Mouse (Mus musculus) spleen, adult 2 months (tissue): ENCODE data around the gene Pkd1l3.

ENCODE experiments used
- CTCF ChIP-seq: fragments of 200-500 bp; IDR thresholded peaks from 2 replicates; pipeline ENCODE4 v1.5.1; 2011; ENCODE audit warnings: mild to moderate bottlenecking, inconsistent platforms; ENCODE audit not compliant: insufficient read depth, insufficient read length, insufficient replicate concordance; ENCODE audit errors: extremely low read depth
- POLR2A ChIP-seq: fragments of 200-500 bp; IDR thresholded peaks from 2 replicates; pipeline ENCODE4 v1.6.1; 2011; ENCODE audit warnings: low read depth, low read length, inconsistent platforms

GRCm38 (mm10) chr8:109672656-109673055, 58.3 kb downstream of the Pkd1l3 start:
- TF ChIP-seq CTCF (no peak), POLR2A (no peak)
